Mouse (Mus musculus) spleen, postnatal 0 days (tissue): ENCODE data around the gene Cyp4f13. TPM values are rescaled to one million over a fixed set of nuclear protein-coding genes. Genes with fewer than 3 reads are reported as not detected.

ENCODE experiments used
- polyA plus RNA-seq: library from polyadenylated mRNA; unstranded; fragments of >200 nt; fragmentation: Nextera tagmentation; extraction: Ambion mirVana; gene quantifications from 2 replicates; pipeline ENCODE4 v1.2.1, GENCODE M21; 2015

The Cyp4f13 gene
- polyA plus RNA-seq = 14.5 and 17.3 TPM in 2 replicates

DNA sequence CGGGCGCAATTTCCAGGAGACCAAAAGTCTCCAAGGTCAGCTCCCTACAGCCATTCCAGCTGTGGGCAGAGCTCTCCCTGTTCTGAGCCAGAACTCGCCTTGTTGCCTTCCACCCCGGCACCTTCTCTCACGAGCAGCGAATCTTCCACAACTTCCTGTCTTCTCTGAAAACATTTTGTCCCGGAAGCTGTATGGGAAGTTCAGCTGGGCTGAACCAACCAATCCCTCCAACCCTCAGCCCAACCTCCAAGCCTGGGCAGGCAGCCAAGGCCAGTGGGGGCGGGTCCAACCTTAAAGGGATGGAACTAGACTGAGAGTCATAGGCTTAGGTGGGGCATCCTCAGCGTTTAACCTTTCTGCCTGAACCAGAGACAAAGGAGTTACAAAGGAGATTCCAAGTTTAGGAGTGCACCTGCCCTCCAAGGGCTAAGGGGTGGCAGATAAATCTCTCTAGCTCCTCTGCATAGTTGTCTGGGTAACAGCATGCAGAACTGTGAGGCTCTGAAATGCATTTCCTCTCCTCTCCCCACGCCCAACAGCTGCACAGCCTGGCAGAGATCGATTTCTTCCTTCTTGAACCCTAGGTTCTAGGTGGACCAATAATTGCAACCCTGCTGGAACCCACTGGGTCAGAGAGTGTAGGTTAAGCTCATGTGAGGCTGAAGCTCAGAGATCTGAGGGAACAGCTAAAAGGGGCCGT lies at the start of gene Cyp4f13:
Gene Cyp4f13, minus strand, starts transcription at position 188 of the 700 bp plus-strand sequence.

DNA sequence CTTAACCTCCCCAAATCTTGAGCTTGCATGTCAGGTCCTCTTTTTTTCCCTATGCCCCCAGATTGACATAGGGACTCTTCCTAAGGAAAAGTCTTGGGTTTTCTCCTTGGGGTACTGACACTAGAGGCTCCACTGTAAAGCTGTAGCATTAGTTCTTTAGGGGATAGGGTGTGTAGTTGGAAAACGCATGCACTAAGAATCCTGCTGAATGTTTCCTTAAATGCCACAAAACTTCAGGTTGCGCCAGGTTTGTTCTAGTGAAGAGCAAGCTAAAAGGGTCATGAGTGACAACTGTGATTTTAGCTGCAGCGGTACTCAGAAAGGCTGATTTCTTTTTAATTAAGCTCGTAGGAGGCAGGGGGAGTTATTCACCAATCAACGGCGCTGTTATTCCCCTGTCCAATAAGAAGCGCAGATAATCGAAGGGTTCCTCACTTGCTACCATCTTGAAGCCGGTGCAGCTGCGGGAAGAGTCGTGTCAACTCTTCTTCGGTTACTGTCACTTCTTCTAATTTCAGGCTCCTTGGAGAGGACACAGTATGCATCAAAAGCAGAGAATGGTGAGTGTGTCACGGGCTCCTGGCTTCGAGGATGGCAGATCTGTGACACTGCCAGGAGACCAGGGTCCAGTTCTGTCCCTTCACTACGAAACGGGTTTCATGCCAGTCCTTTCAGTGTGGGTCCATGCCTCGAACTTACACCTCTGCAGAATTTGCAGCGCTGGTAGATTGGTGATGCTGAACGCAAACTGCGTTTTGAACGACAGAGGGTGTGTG lies 45.7 kb upstream of the Cyp4f13 start, which contains the start of gene Zfp952:
Gene Zfp952, plus strand, starts transcription at position 431 of the 776 bp plus-strand sequence.

DNA sequence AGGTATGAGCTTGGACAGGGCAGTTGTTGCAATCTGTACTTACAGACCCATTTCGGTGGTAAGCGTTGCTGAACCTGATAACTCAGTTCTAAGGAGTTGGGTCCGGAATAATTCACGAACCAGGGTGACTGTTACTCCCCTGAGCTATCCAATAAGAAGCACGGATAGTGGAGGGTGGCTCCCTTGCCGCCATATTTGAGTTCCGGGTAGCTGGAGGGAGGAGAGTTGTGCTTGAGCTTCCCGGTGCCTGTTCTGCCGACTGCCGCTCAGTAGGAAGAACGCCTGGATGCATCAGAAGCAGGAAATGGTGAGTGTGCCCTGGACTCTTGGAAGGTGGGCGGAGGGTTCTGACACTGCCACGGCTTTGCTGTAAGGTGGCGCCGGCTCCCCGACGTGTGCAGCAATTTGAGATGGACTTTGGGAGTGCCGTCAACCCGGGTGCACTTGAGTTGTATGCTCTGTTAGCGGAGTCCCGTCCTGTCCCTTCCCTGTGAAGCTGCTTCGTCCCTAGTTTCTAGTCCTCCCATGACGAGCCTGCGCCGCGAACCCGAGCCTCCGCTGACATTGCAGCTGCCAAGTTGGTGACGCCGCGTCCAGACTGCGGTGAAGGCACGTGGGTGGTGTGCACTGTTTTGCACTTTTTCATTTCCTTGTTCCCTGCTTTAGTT lies 18.6 kb upstream of the Cyp4f13 start, which contains the start of gene Zfp472:
Gene Zfp472, plus strand, starts transcription at position 192 of the 668 bp plus-strand sequence.

DNA sequence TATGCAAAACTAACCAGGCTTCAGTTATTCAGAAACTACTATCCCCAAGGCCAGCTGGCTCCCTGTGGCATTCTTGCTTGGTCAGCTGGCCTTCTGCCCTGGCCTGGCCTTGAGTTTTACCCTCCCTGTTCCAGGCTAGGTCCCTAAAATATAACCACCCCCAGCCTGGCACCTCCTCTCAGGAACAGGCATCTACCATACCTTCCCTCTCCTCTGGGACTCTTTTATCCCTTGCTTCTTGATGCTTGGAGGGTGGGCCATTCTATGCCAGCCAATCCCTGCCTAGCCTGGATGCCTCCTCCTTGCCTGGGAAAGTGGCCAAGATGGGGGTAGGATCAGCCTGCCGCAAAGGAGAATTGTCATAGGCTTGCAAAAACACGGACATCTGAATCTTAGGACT lies 30.1 kb downstream of the Cyp4f13 start, which contains the start of gene Cyp4f14:
Gene Cyp4f14, minus strand, starts transcription at position 212 of the 400 bp plus-strand sequence.

DNA sequence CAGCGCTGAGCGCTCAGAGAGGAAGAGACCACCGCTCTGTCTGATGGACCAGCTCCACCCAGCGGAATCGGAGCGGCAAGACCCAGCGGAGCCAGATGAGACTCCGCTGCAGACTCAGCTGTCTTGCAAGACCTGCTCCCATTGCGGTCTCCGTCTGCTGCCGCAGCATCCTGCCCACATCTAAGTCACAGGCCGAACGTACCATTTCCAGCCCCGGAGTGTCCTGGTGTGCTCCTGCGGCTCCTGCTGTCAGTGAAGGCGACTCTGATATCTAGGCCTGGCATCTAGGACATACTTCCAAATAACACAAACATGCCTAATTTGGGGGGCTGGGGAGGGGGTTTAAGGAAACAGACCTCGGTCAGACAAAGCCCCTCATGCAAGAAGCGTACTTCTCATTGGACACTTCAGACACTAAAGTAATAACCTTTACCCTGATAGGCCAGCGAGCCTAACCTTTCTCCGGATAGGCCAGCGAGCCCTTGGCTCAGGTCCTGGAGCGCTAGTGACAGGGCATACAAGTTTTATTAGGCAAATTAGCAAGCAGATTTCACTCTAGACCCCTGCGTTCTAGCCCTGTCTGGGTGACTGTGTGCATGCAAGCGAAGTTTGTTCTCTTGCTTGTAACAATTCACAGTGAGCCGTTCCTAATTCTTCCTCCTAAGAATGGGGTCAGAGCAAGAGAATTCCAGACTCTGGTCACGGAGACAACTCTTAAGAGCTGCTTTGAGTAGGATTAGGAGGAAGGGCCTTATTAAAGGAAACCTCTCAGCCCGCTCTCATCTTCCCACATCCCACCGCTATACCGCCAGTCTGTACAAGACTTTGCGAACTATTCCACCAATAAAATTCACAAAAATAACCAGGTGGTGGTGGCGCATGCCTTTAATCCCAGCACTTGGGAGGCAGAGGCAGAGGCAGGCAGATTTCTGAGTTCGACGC lies 55.7 kb downstream of the Cyp4f13 start, which contains the start of gene Zfp870:
Gene Zfp870, minus strand, starts transcription at position 404 of the 942 bp plus-strand sequence.

Other genes starting within 250 kb of the Cyp4f13 start
- gene Zfp871, start 159.1 kb downstream of the Cyp4f13 start, polyA plus RNA-seq = 16.5 and 17.9 TPM in 2 replicates
- 0.34 and 0.41 TPM in 2 replicates for gene Zfp811, start 137.5 kb downstream of the Cyp4f13 start, polyA plus RNA-seq
- 2.2 and 2.5 TPM in 2 replicates for gene Zfp799, start 117.1 kb downstream of the Cyp4f13 start, polyA plus RNA-seq
- 1.7 and 2.7 TPM in 2 replicates for gene Zfp870, start 55.8 kb downstream of the Cyp4f13 start, polyA plus RNA-seq
- not detected in 2 replicates for gene Cyp4f14, start 30.1 kb downstream of the Cyp4f13 start, polyA plus RNA-seq
- gene Zfp472, start 18.4 kb upstream of the Cyp4f13 start, polyA plus RNA-seq = 7.3 and 7.4 TPM in 2 replicates
- 3.7 and 4.4 TPM in 2 replicates for gene Zfp952, start 45.7 kb upstream of the Cyp4f13 start, polyA plus RNA-seq
- gene Zfp763, start 86.0 kb upstream of the Cyp4f13 start, polyA plus RNA-seq = 3.4 and 4.2 TPM in 2 replicates
- not detected in 2 replicates for gene 4921501E09Rik, start 120.7 kb upstream of the Cyp4f13 start, polyA plus RNA-seq
- 2.9 and 3.4 TPM in 2 replicates for gene Zfp563, start 141.9 kb upstream of the Cyp4f13 start, polyA plus RNA-seq
- gene Morc2b, start 192.3 kb upstream of the Cyp4f13 start, polyA plus RNA-seq = not detected in 2 replicates
- gene Olfr55, start 221.0 kb upstream of the Cyp4f13 start, polyA plus RNA-seq = not detected in 2 replicates
- not detected in 2 replicates for gene Olfr239, start 243.9 kb upstream of the Cyp4f13 start, polyA plus RNA-seq